Mouse (Mus musculus): ENCODE measurements around the gene Anpep. TPM values are rescaled to one million over a fixed set of nuclear protein-coding genes. Genes with fewer than 3 reads are reported as not detected.

Anpep gene
- polyA plus RNA-seq, 1 experiment from 2014 or later: 14.9 TPM

GRCm38 (mm10) chr7:79832980-79833379 is 27.9 kb downstream of the Anpep start:
- no peak overlapping the region for H3K9ac ChIP-seq
- ATAC-seq (ENCODE audit: insufficient read depth): no peak

DNA sequence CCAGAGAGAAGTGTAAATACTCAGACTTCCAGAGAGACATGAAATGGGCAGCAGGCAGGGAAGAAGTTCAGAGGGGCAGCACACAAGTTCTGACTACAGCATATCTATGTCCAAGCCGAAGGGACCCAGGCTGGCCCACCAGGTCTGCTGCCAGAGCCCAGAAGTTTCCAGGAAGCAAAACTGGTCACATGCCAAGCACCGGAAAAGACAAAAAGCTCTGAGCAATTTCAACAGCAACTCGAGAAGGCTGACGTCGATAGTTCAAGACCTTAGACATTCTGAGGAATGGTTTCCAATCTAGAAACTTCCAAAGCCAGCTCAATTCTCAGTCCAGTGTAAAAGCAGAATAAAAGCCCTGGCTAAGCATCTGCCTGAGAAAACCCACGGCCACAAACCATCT is 29.3 kb downstream of the Anpep start:
- no peaks in the 10 kb centered on the region for H3K4me1 ChIP-seq (replicated peaks)
- no peaks in the 10 kb centered on the region for H3K27me3 ChIP-seq
- H3K36me3 ChIP-seq (replicated peaks): peaks cover 7% of the 10 kb centered on the region; the same call in 1 of the 2 replicates
- no peak overlapping the region for H3K4me2 ChIP-seq
- ATAC-seq (ENCODE audit: insufficient read depth): no peak
- WGBS (ENCODE audit: insufficient replicate concordance): 57% methylated on average over 6 of the region's 6 CpGs
- no peak overlapping the region for H3K4me3 ChIP-seq (replicated peaks)
- no peak overlapping the region for H3K9ac ChIP-seq
- no peak overlapping the region for H3K27ac ChIP-seq (replicated peaks)
- H3K9me3 ChIP-seq (replicated peaks): no peaks in the 10 kb centered on the region

More at GRCm38 (mm10) chr7:79832980-79833379, 27.9 kb downstream of the Anpep start:
- no peak overlapping the region for H3K4me3 ChIP-seq (replicated peaks)
- H3K27ac ChIP-seq (replicated peaks): no peak overlapping the region
- H3K4me1 ChIP-seq (replicated peaks): no peaks in the 10 kb centered on the region
- H3K9me3 ChIP-seq (replicated peaks): no peaks in the 10 kb centered on the region
- H3K4me2 ChIP-seq: no peak overlapping the region
- no peaks in the 10 kb centered on the region for H3K27me3 ChIP-seq
- peaks cover 2% of the 10 kb centered on the region; the same call in 1 of the 2 replicates for H3K36me3 ChIP-seq (replicated peaks)

DNA sequence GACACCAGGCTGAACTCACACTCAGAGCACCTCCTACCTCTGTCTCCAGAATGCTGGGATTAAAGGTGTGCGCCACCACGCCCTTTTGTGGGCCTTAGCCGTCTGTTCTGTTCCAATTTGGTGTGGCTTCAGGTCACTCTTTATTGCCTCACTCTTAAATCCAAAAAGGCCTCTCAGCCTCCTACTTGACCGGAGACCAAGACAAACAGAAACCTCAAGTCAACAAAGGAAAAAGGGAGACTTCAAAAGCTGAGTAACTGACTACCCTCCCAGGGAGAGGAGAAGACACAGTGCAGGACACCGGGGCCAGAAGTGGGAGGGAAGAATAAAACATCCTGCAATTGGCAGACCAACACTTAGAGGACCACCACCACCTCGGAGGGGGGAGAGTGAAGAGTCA is 29.7 kb downstream of the Anpep start:
- Histone ChIP-seq H3K4me3 (replicated peaks) (no peak overlapping the region), H3K27ac (replicated peaks) (no peak overlapping the region), H3K9ac (no peak overlapping the region), H3K4me1 (replicated peaks) (no peaks in the 10 kb centered on the region), H3K36me3 (replicated peaks) (peaks cover 7% of the 10 kb centered on the region; the same call in 1 of the 2 replicates), H3K9me3 (replicated peaks) (no peaks in the 10 kb centered on the region), H3K27me3 (no peaks in the 10 kb centered on the region), H3K4me2 (no peak overlapping the region)
- 49% methylated on average over 6 of the region's 6 CpGs for WGBS (ENCODE audit: insufficient replicate concordance)
- ATAC-seq (ENCODE audit: insufficient read depth): no peak

- Histone ChIP-seq H3K36me3 (replicated peaks) (peaks cover 19% of the 10 kb centered on the region; the same call in 1 of the 2 replicates), H3K4me3 (replicated peaks) (no peak overlapping the region), H3K4me2 (no peak overlapping the region), H3K4me1 (replicated peaks) (no peaks in the 10 kb centered on the region), H3K9ac (no peak overlapping the region), H3K27ac (replicated peaks) (no peak overlapping the region), H3K27me3 (no peaks in the 10 kb centered on the region), H3K9me3 (replicated peaks) (no peaks in the 10 kb centered on the region)
- WGBS (ENCODE audit: insufficient replicate concordance): 49% methylated on average over 3 of the region's 3 CpGs
- ATAC-seq (ENCODE audit: insufficient read depth): no peak
Observed at GRCm38 (mm10) chr7:79828341-79828740, 32.5 kb downstream of the Anpep start.

DNA sequence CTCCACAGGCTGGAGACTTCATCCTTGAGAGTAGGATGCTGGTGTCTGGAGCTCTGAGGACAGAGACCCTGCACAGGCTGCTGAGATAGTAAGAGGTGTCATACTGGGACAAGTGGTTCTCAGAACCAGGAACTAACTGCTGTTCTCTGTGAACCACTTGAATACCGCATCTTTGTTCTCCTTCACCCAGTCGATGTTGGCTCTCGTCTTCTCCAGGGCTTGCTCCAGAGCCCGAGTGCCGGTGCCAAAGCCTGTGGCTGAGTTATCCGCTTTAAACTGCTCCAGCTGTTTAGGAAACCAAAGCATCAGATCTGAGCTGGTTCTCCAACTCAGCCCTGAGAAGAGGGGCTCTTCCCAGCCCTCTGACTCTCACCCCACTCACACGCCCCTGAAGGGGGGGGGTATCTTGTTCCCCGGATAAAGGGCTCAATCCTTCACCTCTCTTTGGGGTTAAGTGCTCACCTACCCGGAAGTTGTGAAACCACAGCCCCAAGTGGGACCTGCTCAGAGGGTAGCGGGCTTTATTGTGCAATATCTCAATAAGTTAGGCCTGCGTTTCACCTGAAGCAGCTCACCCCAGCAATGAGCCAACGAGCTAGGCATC is 38.7 kb downstream of the Anpep start:
- Histone ChIP-seq H3K27ac (replicated peaks) (no peak overlapping the region), H3K36me3 (replicated peaks) (peaks cover 19% of the 10 kb centered on the region; the same call in 1 of the 2 replicates), H3K4me3 (replicated peaks) (no peak overlapping the region), H3K4me1 (replicated peaks) (peaks cover 5% of the 10 kb centered on the region; the same call in 1 of the 2 replicates), H3K9ac (no peak overlapping the region), H3K9me3 (replicated peaks) (no peaks in the 10 kb centered on the region), H3K27me3 (peaks cover 4% of the 10 kb centered on the region; the same call in 1 of the 2 replicates), H3K4me2 (no peak overlapping the region)
- 66% methylated on average over 12 of the region's 12 CpGs for WGBS (ENCODE audit: insufficient replicate concordance)
- ATAC-seq (ENCODE audit: insufficient read depth): no peak

DNA sequence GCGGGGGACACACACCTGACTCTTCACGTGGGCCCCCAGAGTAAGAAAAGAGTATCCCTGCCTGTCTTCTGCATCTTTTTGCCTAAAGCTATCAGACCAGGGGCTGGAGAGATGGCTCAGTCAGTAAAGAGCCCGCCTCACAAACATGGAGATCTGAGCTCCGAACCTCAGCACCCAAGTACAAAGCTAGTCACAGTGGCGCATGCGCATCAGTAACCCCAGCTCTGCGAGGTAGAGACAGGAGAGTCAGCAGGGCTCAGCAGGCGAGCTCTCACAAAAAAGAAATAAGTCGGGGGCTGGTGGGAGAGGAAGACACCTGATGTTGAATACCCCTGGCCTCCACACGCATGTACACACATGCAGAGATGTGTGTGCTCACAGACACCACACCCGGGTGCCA is 40.9 kb downstream of the Anpep start:
- no peak overlapping the region for H3K9ac ChIP-seq
- no peak for ATAC-seq (ENCODE audit: insufficient read depth)
- WGBS (ENCODE audit: insufficient replicate concordance): 55% methylated on average over 11 of the region's 11 CpGs

GRCm38 (mm10) chr7:79819515-79819914 is 41.3 kb downstream of the Anpep start:
- 15% methylated on average over 4 of the region's 4 CpGs for WGBS (ENCODE audit: insufficient replicate concordance)
- H3K9me3 ChIP-seq (replicated peaks): no peaks in the 10 kb centered on the region
- H3K4me2 ChIP-seq: no peak overlapping the region
- H3K27ac ChIP-seq (replicated peaks): no peak overlapping the region
- H3K27me3 ChIP-seq: peaks cover 4% of the 10 kb centered on the region; the same call in 1 of the 2 replicates
- ATAC-seq (ENCODE audit: insufficient read depth): no peak
- no peak overlapping the region for H3K4me3 ChIP-seq (replicated peaks)
- H3K9ac ChIP-seq: no peak overlapping the region
- H3K36me3 ChIP-seq (replicated peaks): no peaks in the 10 kb centered on the region
- peaks cover 5% of the 10 kb centered on the region; the same call in 1 of the 2 replicates for H3K4me1 ChIP-seq (replicated peaks)

More for the DNA sequence above, 40.9 kb downstream of the Anpep start:
- Histone ChIP-seq H3K4me2 (no peak overlapping the region), H3K4me1 (replicated peaks) (peaks cover 5% of the 10 kb centered on the region; the same call in 1 of the 2 replicates), H3K9me3 (replicated peaks) (no peaks in the 10 kb centered on the region), H3K4me3 (replicated peaks) (no peak overlapping the region), H3K27me3 (peaks cover 4% of the 10 kb centered on the region; the same call in 1 of the 2 replicates), H3K27ac (replicated peaks) (no peak overlapping the region), H3K36me3 (replicated peaks) (0 out of 2 replicates have a peak, but pooled peaks cover 4% of the 10 kb centered on the region)

DNA sequence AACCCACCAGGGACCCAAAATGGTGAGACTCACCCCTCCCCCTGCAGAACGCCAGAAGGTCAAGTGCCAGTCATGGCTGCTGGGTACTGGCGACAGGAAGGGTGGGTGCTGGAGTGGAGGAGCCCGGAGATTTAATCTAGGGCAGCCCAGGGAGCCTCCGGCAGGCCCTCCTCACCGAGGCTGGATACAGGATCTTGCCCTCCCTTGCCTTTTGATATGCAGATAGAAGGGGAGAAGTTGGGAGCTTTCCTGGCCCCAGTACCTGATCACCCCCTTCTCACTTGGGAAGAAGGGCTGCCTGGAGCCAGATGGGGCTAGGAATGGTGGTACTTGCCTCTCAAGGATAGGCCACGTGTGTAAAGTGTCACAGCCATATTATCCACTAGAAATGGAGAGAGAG is 42.5 kb downstream of the Anpep start:
- Histone ChIP-seq H3K9me3 (replicated peaks) (no peaks in the 10 kb centered on the region), H3K9ac (no peak overlapping the region), H3K4me1 (replicated peaks) (peaks cover 5% of the 10 kb centered on the region; the same call in 1 of the 2 replicates), H3K36me3 (replicated peaks) (no peaks in the 10 kb centered on the region), H3K4me3 (replicated peaks) (no peak overlapping the region), H3K27ac (replicated peaks) (no peak overlapping the region), H3K27me3 (peaks cover 4% of the 10 kb centered on the region; the same call in 1 of the 2 replicates), H3K4me2 (no peak overlapping the region)
- WGBS (ENCODE audit: insufficient replicate concordance): 5% methylated on average over 6 of the region's 6 CpGs
- no peak for ATAC-seq (ENCODE audit: insufficient read depth)

- no peak overlapping the region for H3K27ac ChIP-seq (replicated peaks)
- H3K27me3 ChIP-seq: peaks cover 28% of the 10 kb centered on the region
Observed at GRCm38 (mm10) chr7:79813409-79813808, 47.5 kb downstream of the Anpep start.

GRCm38 (mm10) chr7:79810611-79811506 is 50.0 kb downstream of the Anpep start, which contains the start of gene Mesp2:
Gene Mesp2, plus strand, starts transcription at chr7:79810727.
- Histone ChIP-seq H3K9me3 (replicated peaks) (no peaks in the 10 kb centered on the region), H3K36me3 (replicated peaks) (no peaks in the 10 kb centered on the region), H3K4me2 (peak within 1 kb of the TSS; percentile 61), H3K4me1 (replicated peaks) (peaks cover 8% of the 10 kb centered on the region), H3K27me3 (peaks cover 26% of the 10 kb centered on the region), H3K9ac (no peak within 1 kb of the TSS), H3K4me3 (replicated peaks) (peak within 1 kb of the TSS; percentile 32; the same call in 1 of the 2 replicates), H3K27ac (replicated peaks) (no peak within 1 kb of the TSS)
- ATAC-seq (ENCODE audit: insufficient read depth): peak; percentile 34; the same call in 1 of the 2 replicates
- 11% methylated on average over 71 of the region's 71 CpGs for WGBS (ENCODE audit: insufficient replicate concordance)

More at GRCm38 (mm10) chr7:79813409-79813808, 47.5 kb downstream of the Anpep start:
- Histone ChIP-seq H3K4me1 (replicated peaks) (peaks cover 8% of the 10 kb centered on the region), H3K4me2 (no peak overlapping the region), H3K9me3 (replicated peaks) (no peaks in the 10 kb centered on the region), H3K9ac (no peak overlapping the region), H3K36me3 (replicated peaks) (no peaks in the 10 kb centered on the region), H3K4me3 (replicated peaks) (no peak overlapping the region)
- no peak for ATAC-seq (ENCODE audit: insufficient read depth)
- whole genome bisulfite sequencing (ENCODE audit: insufficient replicate concordance): 29% methylated on average over 1 of the region's 1 CpGs

DNA sequence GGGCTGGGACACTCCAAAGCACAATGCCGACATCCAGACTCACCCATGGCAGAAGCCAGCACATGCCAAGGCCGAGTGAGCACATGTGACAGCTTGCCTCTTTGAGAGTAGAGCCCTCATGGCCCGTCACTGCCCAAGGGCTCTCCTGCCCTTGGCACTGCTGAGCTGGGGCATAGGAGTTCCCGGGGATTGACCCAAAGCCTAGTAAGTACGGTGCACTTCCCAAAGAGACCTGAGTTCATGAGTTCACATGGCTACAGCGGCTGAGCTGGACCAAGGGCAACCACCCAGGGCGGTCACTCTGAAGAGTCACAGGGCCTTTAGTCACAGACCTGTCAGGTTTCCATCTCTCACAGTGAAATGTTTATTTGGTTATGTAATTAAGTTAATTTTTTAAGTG is 52.3 kb downstream of the Anpep start:
- no peak overlapping the region for H3K27ac ChIP-seq (replicated peaks)
- no peak overlapping the region for H3K4me2 ChIP-seq
- H3K27me3 ChIP-seq: peaks cover 26% of the 10 kb centered on the region
- peaks cover 11% of the 10 kb centered on the region for H3K4me1 ChIP-seq (replicated peaks)
- H3K36me3 ChIP-seq (replicated peaks): no peaks in the 10 kb centered on the region
- H3K9me3 ChIP-seq (replicated peaks): no peaks in the 10 kb centered on the region
- H3K9ac ChIP-seq: no peak overlapping the region
- 60% methylated on average over 7 of the region's 7 CpGs for WGBS (ENCODE audit: insufficient replicate concordance)
- no peak overlapping the region for H3K4me3 ChIP-seq (replicated peaks)
- ATAC-seq (ENCODE audit: insufficient read depth): no peak
